Mouse (Mus musculus): ENCODE results near the gene Nipa1.

DNA sequence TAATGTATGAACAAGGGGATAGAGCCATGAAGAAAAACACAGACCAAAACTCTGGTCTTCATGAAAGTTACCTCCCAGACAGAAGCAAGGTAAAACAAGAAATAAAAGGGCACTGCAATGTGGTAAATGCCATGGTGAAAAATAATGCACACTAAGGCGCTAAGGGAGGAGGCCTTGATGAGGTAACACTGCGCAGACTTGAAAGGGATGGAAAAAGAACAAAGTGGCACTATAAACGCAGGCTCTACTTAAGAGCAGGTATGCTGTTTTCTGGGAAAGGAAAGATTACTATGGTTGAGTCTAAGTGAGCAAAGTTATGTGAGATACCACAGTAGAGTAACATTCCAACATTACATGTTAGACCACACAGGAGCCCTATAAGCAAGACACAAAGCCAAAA lies 60.0 kb downstream of the Nipa1 start:
- TF ChIP-seq POLR2A (IDR thresholded peaks at IDR 0.05; ENCODE audit: low read depth, low read length) (no peak), CTCF (IDR thresholded peaks at IDR 0.05; ENCODE audit: borderline replicate concordance, insufficient read depth, low read length) (no peak)

Data from embryonic fibroblast, embryonic 13.5 days (primary cell).